ENCODE assay signal across 1 mouse cellular context in the genomic region with DNA sequence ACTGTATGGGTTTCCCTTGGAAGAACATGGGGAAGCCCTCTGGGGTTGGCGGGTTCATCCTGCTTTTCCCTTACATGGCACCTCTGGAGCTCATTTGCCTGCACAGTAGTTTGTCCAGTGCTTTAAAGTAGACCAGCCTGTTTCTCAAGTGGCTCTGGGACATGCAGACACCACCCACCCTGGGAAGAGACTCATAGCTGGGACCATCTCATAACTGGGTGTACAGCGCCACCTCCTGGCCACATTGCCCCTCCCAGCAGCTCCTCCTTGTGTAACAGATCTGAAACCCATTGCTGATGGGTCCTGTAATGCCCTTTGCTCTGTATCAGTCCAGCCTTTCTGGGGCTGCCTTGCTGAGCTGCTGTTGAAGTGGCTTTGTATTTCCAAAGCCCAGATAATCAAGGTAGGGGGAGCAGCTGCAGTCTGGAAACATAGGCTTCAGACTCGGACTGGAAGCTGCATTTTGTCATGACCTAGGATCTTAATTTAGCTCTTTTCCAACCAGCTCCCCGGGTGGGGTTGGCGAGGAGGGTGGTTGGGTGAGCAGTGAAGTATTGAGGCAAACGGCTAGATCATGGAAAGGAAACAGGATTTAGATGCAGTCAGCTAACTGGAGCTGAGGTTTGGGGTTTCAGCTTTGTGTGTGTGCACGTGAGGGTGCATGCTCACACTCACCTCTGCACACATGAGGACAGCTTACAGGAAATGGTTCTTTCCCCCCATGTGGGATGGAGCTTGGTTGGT.
TF ChIP-seq lines count a peak whose summit lies in the region.

No protein-coding gene starts in this region.

TF ChIP-seq in CH12.LX, 34 proteins besides CTCF, POLR2A, EP300 and RAD21:
- TF ChIP-seq BHLHE40 (IDR thresholded peaks at IDR 0.05; ENCODE audit: low read depth, low read length) = no peak
- peak; percentile 95 for TF ChIP-seq SMC3 (IDR thresholded peaks at IDR 0.05; ENCODE audit: low read depth, low read length)
- peak; percentile 13; the same call in 1 of the 2 replicates for TF ChIP-seq IRF4 (IDR thresholded peaks at IDR 0.05; ENCODE audit: low read depth, low read length)
- TF ChIP-seq ZC3H11A (IDR thresholded peaks at IDR 0.05; ENCODE audit: low read depth, low read length) = peak; percentile 46
- TF ChIP-seq POLR2AphosphoS2 (IDR thresholded peaks at IDR 0.05; ENCODE audit: low read depth, low read length) = no peak
